Mouse (Mus musculus): Measurements from ENCODE around the gene Sypl. TPM values are rescaled to one million over a fixed set of nuclear protein-coding genes. Genes with fewer than 3 reads are reported as not detected.

The Sypl gene
- polyA plus RNA-seq, 1 experiment from 2014 or later = 53.3 TPM

DNA sequence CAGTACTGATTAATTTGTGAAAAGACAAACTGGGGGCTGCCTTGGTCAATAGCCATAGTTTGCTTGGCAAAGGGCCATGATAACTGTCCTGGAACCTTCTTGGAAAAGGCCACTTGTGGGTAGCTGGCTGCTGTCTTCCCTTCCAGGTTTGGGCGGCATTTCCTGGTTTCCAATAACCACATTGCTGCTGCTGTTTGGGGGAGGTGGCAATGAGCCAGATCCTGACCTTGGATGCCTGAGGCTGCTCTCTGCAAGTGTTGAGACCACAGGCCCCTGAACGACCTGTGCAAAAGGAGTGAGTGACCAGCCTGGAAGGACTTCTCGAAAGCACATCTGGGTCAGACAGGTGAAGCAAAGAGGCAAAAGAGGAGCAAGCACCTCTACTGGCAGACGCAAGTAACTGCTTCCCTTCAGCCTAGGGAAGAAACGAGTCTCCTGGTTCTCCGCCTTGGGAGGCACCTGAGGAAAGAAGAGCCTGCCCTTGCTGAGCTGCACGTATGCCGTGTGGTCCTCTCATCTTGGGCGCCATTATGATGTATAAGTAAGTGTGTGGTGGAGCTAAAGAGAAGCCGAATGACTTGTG, 74.5 kb downstream of the Sypl start:
- Histone ChIP-seq H3K27ac (ENCODE audit: low read depth, low read length) (no peak overlapping the region), H3K4me3 (ENCODE audit: low read depth, low read length) (no peak overlapping the region), H3K27me3 (ENCODE audit: control insufficient read depth, insufficient read depth, low read length) (peaks cover 9% of the 10 kb centered on the region; the same call in 1 of the 2 replicates)

DNA sequence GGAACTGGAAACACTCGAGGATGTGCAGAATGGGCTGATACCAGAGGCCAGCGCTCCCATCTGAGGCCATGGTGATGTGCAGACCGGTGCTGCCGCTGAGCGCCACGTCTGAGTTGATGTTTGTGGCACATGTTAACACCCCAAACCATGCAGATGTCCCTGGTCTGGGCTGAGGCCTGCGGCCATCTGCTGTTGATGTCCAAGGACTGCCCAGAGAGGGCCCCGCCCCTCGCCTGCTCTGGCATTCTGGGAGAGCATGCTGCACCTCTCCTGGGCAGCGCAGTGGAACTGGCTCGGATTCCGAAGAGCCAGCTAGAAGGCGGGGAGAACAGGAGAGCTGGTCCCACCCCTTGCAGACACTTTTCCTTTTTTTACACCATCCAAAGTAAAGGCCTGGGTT, 75.0 kb downstream of the Sypl start:
- Histone ChIP-seq H3K4me3 (ENCODE audit: low read depth, low read length) (no peak overlapping the region), H3K27me3 (ENCODE audit: control insufficient read depth, insufficient read depth, low read length) (peaks cover 11% of the 10 kb centered on the region; the same call in 1 of the 2 replicates), H3K27ac (ENCODE audit: low read depth, low read length) (no peak overlapping the region), H3K9me3 (ENCODE audit: control insufficient read depth, low read length) (no peaks in the 10 kb centered on the region), H3K9ac (ENCODE audit: low read length) (no peak overlapping the region), H3K4me1 (replicated peaks; ENCODE audit: control insufficient read depth, insufficient read depth, low read length) (no peaks in the 10 kb centered on the region), H3K4me2 (ENCODE audit: low read depth, low read length, severe bottlenecking) (no peak overlapping the region), H3K36me3 (ENCODE audit: control insufficient read depth, insufficient read depth, low read length) (no peaks in the 10 kb centered on the region)
- DNase-seq (ENCODE audit: low spot score) (no peak), ATAC-seq (replicated peaks; ENCODE audit: low FRiP score) (peak; percentile 24; the same call in 1 of the 2 replicates)
- WGBS = 54% methylated on average over 13 of the region's 13 CpGs

More for the DNA sequence above, 74.5 kb downstream of the Sypl start:
- Histone ChIP-seq H3K4me1 (replicated peaks; ENCODE audit: control insufficient read depth, insufficient read depth, low read length) (no peaks in the 10 kb centered on the region), H3K9me3 (ENCODE audit: control insufficient read depth, low read length) (no peaks in the 10 kb centered on the region), H3K9ac (ENCODE audit: low read length) (no peak overlapping the region), H3K4me2 (ENCODE audit: low read depth, low read length, severe bottlenecking) (no peak overlapping the region), H3K36me3 (ENCODE audit: control insufficient read depth, insufficient read depth, low read length) (no peaks in the 10 kb centered on the region)
- WGBS = 40% methylated on average over 10 of the region's 10 CpGs
- no peak for DNase-seq (ENCODE audit: low spot score)
- 0 out of 2 replicates have a peak, but pooled peaks have one; percentile 8 for ATAC-seq (replicated peaks; ENCODE audit: low FRiP score)

Other genes starting within 250 kb of the Sypl start
- gene Nampt, start 134.3 kb upstream of the Sypl start, polyA plus RNA-seq (2014; fragmentation: Nextera tagmentation; extraction: Ambion mirVana) = 38.4 and 38.8 TPM in 2 replicates
- gene Cdhr3, start 139.0 kb downstream of the Sypl start, polyA plus RNA-seq (2014; fragmentation: Nextera tagmentation; extraction: Ambion mirVana) = not detected in 2 replicates
- gene Atxn7l1, start 193.8 kb downstream of the Sypl start, polyA plus RNA-seq (2014; fragmentation: Nextera tagmentation; extraction: Ambion mirVana) = 16.0 and 16.5 TPM in 2 replicates